Mouse (Mus musculus): Measurements from ENCODE around the gene Pgam2.

DNA sequence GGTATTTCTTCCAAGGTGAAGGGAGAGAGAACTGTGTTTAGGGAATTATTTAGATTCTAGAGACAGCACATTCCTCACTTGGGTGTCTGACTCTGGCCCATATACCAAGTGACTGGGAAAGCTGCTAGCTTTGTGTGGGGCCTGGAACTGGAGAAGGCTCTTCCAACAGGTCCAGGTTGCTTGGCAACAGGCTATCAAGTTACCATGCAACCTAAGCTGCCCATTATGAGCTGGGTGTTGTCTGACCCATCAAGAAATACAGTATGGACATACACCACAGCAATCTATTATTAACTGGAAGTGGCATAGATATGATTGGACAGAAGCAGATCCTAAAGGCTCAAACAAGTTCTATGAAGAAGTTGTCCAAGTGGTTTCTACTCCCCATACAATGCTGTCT is 21.9 kb upstream of the Pgam2 start:
- TF ChIP-seq CTCF (IDR thresholded peaks at IDR 0.05; ENCODE audit: borderline replicate concordance, insufficient read depth, low read depth, low read length), result no peak
- TF ChIP-seq POLR2A (IDR thresholded peaks at IDR 0.05; ENCODE audit: borderline replicate concordance, insufficient read depth, low read length), result no peak

Data from cerebellum, adult 2 months (tissue).